Mouse (Mus musculus) spleen, embryonic (tissue): ENCODE measurements at regions not wholly inside any gene's neighbourhood (a gene's known extent, or its start where the extent isn't known, plus 50 kb on each side); places are given as distances from the start of the nearest gene placed in this dataset.

Source experiments
- CTCF ChIA-PET: fragments of 350-600 bp; sonication (Branson Sonifier 250); formaldehyde crosslinking; loops from one replicate; lab custom pipeline; 2022; lab: Charles Lee

GRCm38 (mm10) chr1:137643508-137643907, 532.0 kb downstream of the Ptprc start:
- CTCF ChIA-PET: no interaction called here

DNA sequence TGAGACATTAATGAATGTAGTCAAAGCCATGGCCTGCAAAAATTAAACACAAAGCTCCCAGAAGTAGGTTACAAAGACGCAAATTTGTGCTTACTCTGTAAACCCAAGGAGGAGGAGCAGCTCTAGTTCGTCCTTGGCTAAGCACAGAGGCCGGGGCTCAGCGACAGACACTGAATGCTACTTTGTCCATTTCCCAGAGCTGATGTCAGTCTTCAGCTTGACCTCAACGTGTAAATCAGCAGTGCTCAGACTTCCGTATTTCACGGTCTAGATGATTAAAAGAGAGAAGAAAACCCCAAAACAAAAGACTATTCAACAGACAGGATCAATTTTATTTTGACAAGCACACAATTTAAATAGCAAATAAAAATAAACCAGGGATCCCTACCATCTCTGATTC, 534.7 kb downstream of the Ptprc start:
- CTCF ChIA-PET: no interaction called here

DNA sequence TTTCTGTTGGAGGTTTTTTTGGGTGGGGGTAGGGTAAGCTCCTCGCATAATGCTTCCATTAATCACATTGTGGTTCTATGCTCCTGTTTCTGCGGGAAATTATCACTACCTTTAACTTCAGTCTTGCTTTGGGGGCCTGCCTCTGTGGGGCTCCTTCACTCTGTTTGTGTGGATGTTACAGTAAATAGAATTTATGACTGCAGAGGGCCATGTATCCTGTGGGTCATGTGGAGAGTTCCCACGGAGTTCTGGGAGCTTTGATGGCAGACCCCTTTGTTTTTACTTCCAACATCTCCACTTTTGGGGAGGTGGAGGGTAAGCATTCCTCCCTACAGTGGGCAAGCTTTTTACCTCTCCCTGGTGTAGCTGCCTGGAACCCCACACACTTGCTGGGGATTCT, 538.6 kb downstream of the Ptprc start:
- CTCF ChIA-PET: no interaction called here

- CTCF ChIA-PET: no interaction called here
Measured at GRCm38 (mm10) chr1:137636321-137636944, 539.1 kb downstream of the Ptprc start.

DNA sequence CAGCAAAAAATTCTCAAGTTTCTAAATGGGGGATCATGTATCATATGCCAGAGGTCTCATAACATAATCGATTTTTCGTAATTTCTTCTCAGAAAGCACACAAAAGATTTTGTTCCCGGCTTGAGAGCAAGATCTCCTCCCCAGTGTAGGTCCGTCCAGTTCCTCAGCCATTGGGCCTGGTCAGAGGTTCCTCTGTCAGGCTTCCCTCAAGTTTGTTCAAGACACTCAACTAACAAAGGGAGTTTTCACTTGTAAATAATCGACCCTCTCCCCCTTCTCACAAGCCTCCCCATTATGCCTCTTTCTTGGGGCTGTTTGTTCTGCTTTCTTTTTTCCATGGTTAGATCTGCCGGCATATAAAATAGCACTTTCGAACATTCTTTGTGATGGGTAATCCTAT, 539.7 kb downstream of the Ptprc start:
- CTCF ChIA-PET: no interaction called here

DNA sequence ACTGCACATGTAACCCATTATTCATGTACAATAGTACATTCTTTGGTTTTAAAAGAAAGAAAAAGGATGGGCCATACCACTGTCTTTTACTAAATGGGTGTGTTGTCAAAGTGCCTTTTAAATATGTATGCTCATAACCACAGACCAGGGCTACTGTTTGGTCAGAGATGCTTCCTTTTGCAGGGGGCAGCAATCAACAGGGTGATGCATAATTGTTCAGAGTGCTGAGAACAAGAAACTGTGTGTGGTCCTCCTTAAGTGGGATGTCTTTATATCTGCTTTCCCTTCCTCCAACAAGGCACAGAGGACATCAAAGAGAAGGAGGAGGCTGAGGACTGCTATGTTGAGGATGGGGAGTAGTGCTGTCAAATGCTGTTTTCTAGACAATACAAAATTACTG, 544.0 kb downstream of the Ptprc start:
- CTCF ChIA-PET: no interaction called here

GRCm38 (mm10) chr1:137620672-137621071, 554.8 kb downstream of the Ptprc start:
- CTCF ChIA-PET: no interaction called here

DNA sequence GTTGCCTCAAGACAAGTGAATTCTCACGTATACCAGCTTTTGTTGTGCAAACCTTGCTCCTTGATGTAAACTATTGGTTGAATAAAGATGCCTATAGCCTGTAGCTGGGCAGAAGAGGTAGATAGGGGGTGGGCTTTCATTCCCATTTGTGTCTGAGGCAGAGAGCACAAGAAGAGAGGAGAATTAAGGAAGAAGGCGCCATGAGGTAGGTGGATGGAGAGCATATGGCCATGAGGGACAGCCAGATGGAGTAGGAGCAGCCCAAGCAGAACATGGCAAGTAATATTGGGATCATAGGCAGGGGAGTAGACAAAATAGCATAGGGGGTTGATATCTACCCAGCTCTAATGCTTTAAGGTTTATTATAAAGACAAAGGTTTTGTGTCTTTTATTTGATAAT, 557.3 kb downstream of the Ptprc start:
- CTCF ChIA-PET: no interaction called here

DNA sequence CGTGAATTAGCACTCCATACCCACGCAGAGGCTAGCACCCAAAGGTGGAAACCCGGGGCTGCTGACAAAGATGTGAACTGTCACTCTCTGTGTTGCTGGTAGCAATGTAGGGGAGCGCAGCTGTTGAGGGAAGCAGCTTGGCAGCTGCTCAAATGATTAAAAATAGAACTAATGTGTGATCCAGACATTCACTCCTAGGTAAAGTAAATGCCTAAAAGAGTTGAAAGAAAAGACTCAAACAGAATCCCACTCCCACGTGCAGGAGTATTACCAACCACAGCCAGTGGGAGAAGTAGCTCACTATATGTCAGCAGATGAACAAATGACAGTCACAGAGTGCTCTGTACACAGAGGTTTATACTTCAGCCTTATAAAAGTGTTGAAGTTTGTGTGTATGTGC, 558.0 kb downstream of the Ptprc start:
- CTCF ChIA-PET: no interaction called here

DNA sequence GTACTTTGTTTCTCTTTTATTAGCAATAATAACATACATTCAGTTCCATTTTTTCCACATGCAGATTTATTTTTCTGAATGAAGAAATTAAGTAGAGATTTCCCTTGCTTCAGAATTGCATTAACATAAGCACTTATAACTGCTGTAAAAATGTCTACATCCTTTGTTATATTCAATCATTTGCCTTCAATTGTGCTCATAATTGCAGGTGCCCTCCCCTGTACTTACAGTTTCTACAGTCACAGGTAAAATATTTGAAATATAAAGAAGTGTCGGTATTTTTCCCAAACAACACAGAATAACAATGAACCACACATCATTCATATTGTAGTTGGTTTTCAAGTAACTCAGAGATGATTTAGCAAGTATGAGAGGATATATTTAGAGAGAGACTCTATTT, 568.8 kb downstream of the Ptprc start:
- CTCF ChIA-PET: no interaction called here

- CTCF ChIA-PET: no interaction called here
Measured at GRCm38 (mm10) chr1:137605890-137606663, 569.4 kb downstream of the Ptprc start.

- CTCF ChIA-PET: no interaction called here
Measured at GRCm38 (mm10) chr1:137593732-137594131, 581.8 kb downstream of the Ptprc start.

DNA sequence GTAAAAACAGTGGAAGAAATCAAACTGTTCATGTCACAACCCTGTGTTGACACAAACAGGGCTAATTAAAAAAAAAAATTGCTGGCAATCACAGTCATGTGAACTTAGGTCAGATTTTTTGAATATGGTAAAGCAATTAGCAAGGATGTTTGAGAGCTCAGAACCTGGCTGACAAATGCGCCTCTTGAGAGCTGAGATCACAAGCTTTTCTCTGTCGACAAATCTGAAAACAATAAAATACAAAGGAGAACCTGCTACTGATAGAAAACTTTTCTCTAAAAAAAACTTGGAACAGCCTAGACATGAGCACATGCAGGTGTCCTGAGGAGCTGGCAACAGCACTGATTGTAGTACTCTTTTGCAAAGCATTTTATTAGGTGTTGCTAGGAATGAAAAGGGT, 583.6 kb downstream of the Ptprc start:
- CTCF ChIA-PET: interaction anchor here (0.5 kb wide), 1 partner anchor 1302 kb away, joined by 3 read pairs; no protein-coding TSS in a partner anchor

DNA sequence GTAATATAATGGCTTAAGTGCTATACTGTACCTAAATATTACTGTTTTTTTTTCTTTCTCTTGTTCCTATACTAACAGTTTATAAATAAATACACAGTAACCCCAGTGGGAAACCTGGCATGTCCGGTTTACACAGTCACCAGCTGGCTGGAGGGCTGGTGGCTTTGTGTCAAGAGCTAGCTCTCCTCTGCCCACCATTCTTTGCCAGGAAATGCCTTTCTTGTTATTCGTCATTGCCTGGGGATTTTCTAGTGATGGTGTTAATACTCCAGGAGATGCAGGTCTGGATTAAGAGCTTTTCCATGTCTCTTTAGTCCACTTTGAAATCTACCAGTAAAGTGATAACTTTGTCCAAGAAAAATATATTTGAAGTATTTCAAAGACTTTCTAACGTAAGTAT, 584.2 kb downstream of the Ptprc start:
- CTCF ChIA-PET: interaction anchor here (0.5 kb wide), 1 partner anchor 1302 kb away, joined by 3 read pairs; no protein-coding TSS in a partner anchor

- CTCF ChIA-PET: no interaction called here
Measured at GRCm38 (mm10) chr1:137588304-137589300, 586.9 kb downstream of the Ptprc start.

DNA sequence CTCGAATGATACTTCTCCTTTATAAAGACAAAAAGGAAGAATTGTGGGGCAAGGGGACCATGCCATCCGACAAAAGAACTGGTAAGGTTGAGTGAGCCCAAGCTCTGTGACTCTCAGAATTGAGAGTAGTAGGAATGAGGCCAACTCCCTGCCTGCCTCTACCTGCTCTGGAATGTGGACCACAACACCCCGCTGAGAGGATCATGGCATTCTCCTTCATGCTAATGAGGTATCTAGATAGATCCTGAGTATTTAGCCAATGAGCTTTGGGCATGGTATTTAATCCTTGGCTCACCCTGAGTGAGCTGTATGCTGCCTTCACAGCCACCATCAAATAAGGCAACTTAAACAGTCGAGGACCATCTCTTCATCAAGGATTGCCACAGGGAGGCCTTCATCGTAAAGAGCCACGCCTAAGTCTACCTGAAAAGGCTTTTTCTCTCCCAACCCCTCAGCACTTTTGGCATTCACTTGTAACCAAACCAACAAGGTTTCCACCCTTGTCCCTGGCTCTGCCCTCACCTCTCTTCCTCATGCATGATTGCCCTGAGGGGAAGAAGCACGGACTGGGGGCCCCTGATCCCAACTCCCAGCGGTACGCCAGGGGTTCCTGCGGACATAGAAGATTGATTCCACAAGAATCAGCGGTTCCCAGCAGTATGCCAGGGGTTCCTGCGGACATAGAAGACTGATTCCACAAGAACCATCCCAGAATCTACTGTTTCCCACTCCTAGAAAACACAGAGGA, 587.9 kb downstream of the Ptprc start:
- CTCF ChIA-PET: no interaction called here

GRCm38 (mm10) chr1:137584696-137585095, 590.8 kb downstream of the Ptprc start:
- CTCF ChIA-PET: no interaction called here

- CTCF ChIA-PET: no interaction called here
Measured at GRCm38 (mm10) chr1:137584104-137584675, 591.3 kb downstream of the Ptprc start.

DNA sequence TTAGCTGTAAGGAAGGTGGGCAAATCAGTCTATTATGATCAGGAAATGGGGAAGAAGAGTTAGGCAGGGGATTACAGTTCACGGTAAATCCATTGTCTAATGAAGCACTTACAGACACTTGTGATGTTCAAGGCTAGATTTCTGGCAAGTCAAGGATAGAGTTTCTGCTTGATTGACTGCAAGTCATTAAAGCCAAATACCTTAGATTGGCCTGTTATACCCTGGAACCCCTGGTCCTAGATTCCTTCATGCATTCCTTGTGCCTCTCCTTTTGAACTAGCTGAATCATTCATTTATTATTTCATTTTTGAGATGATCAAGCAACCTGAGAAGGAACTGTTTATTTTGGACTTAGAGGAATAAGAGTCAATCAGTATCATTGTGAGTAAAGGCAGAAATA, 597.9 kb downstream of the Ptprc start:
- CTCF ChIA-PET: no interaction called here

GRCm38 (mm10) chr1:137576174-137576573, 599.3 kb downstream of the Ptprc start:
- CTCF ChIA-PET: no interaction called here

DNA sequence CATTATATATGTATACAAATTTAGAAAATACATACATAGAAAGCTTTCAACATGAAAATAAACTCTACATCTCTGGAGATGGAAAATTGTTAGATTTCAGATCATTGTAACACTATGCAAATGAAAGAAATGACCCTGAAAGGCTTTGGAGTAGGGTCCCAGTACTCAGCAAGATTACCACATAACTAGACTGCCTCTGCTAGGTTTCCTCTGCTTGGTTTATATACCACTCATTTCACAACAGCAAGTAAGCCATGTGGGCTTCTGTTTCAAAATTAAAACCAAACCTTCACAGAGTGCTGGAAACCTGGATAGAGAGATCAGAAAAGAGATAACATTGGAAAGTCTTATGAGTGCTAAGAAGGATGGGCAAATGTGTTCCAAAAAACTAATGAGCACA, 600.1 kb downstream of the Ptprc start:
- CTCF ChIA-PET: no interaction called here
